Mouse (Mus musculus) G1E (cell line): ENCODE data around the gene Prss46. TPM values are rescaled to one million over a fixed set of nuclear protein-coding genes. Genes with fewer than 3 reads are reported as not detected.

Experiments
- ATAC-seq: 2 replicates; pipeline ENCODE4 v1.8.0; 2016; ENCODE audit warnings: mild to moderate bottlenecking; ENCODE audit not compliant: insufficient number of reproducible peaks, poor library complexity, low FRiP score, severe bottlenecking; ENCODE audit errors: extremely low read depth
- DNase-seq: peaks from one replicate; pipeline ENCODE4 v3.0.0; 2012; ENCODE audit warnings: low spot score
- H3K27me3 ChIP-seq: 2 replicates; pipeline ENCODE4 v1.6.1; 2012; ENCODE audit warnings: mild to moderate bottlenecking, low read length, inconsistent platforms; ENCODE audit not compliant: insufficient read depth
- H3K36me3 ChIP-seq: replicated peaks from 2 replicates; pipeline ENCODE3; 2012; ENCODE audit warnings: mild to moderate bottlenecking, inconsistent platforms
- H3K4me1 ChIP-seq: 2 replicates; pipeline ENCODE4 v1.6.1; 2012; ENCODE audit warnings: low read depth, low read length, inconsistent platforms, mixed read lengths; ENCODE audit not compliant: insufficient read depth
- H3K4me3 ChIP-seq: 2 replicates; pipeline ENCODE4 v1.5.1; 2012; ENCODE audit warnings: low read depth, mild to moderate bottlenecking, inconsistent platforms, low read length, moderate library complexity, mixed read lengths
- H3K9me3 ChIP-seq: replicated peaks from 2 replicates; pipeline ENCODE4 v1.6.1; 2012; ENCODE audit warnings: inconsistent platforms
- CTCF ChIP-seq: IDR thresholded peaks from 2 replicates; pipeline ENCODE4 v1.5.1; 2012; ENCODE audit warnings: low read depth, low read length, inconsistent platforms, mixed read lengths
- GATA1 ChIP-seq: IDR thresholded peaks from 2 replicates; pipeline ENCODE4 v1.6.1; 2012; ENCODE audit warnings: borderline replicate concordance, low read length, inconsistent platforms, mixed read lengths
- GATA2 ChIP-seq: IDR thresholded peaks from 2 replicates; pipeline ENCODE4 v1.6.1; 2012; ENCODE audit warnings: low read depth, low read length, inconsistent platforms, borderline replicate concordance
- POLR2AphosphoS5 ChIP-seq: IDR thresholded peaks from 2 replicates; pipeline ENCODE4 v1.6.1; 2012; ENCODE audit warnings: low read depth, low read length, inconsistent platforms; ENCODE audit not compliant: insufficient replicate concordance
- TAL1 ChIP-seq: conservative IDR thresholded peaks from 2 replicates; pipeline ENCODE4 v1.6.1; 2012; ENCODE audit warnings: low read depth, low read length, inconsistent platforms, mixed read lengths
- polyA plus RNA-seq: library from polyadenylated mRNA; stranded (reverse); fragments of >175 nt; gene quantifications from 2 replicates; pipeline ENCODE4 v1.2.3, GENCODE M21; 2012
- total RNA-seq, 2 experiments: library from RNA; stranded (forward) in 1 of 2; stranded (reverse) in 1 of 2; fragments of 200-1000 nt in 1 of 2; fragments of >200 nt in 1 of 2; fragmentation: Nextera tagmentation in 1 of 2; gene quantifications; 2 replicates each; pipeline ENCODE4 v1.2.3; 2014 to 2017

The Prss46 gene
- total and polyA plus RNA-seq, 3 experiments: not detected

GRCm38 (mm10) chr9:110875288-110875695 lies 31.0 kb downstream of the Prss46 start:
- Histone ChIP-seq H3K27me3 (peaks cover 32% of the 10 kb centered on the region), H3K36me3 (no peaks in the 10 kb centered on the region), H3K9me3 (no peaks in the 10 kb centered on the region), H3K4me1 (no peaks in the 10 kb centered on the region), H3K4me3 (no peak overlapping the region)
- TF ChIP-seq TAL1: no peak
- no peak for TF ChIP-seq GATA1
- no peak for TF ChIP-seq POLR2AphosphoS5
- TF ChIP-seq CTCF: no peak
- TF ChIP-seq GATA2: no peak
- DNase-seq (no peak), ATAC-seq (no peak)

GRCm38 (mm10) chr9:110877353-110877752 lies 33.0 kb downstream of the Prss46 start:
- Histone ChIP-seq H3K4me1 (no peaks in the 10 kb centered on the region), H3K27me3 (peaks cover 32% of the 10 kb centered on the region), H3K36me3 (no peaks in the 10 kb centered on the region), H3K9me3 (no peaks in the 10 kb centered on the region), H3K4me3 (no peak overlapping the region)
- DNase-seq: no peak
- ATAC-seq: no peak
- TF ChIP-seq TAL1 (no peak), CTCF (no peak), GATA1 (no peak), POLR2AphosphoS5 (no peak), GATA2 (no peak)

- H3K36me3 ChIP-seq: no peaks in the 10 kb centered on the region
- H3K4me3 ChIP-seq: no peak overlapping the region
- peaks cover 27% of the 10 kb centered on the region for H3K27me3 ChIP-seq
- DNase-seq (no peak), ATAC-seq (no peak)
- H3K4me1 ChIP-seq: no peaks in the 10 kb centered on the region
- TF ChIP-seq POLR2AphosphoS5: no peak
- no peak for TF ChIP-seq GATA1
- no peak for TF ChIP-seq CTCF
- TF ChIP-seq GATA2: no peak
- TF ChIP-seq TAL1: no peak
- H3K9me3 ChIP-seq: no peaks in the 10 kb centered on the region
Observed at GRCm38 (mm10) chr9:110877888-110878287, 33.6 kb downstream of the Prss46 start.

GRCm38 (mm10) chr9:110879191-110879920 lies 35.0 kb downstream of the Prss46 start, which contains the start of gene Als2cl:
Gene Als2cl, plus strand, starts transcription at chr9:110879870.
- ATAC-seq (no peak), DNase-seq (no peak)
- H3K4me1 ChIP-seq: no peaks in the 10 kb centered on the region
- no peak within 1 kb of the TSS for H3K4me3 ChIP-seq
- H3K27me3 ChIP-seq: peaks cover 20% of the 10 kb centered on the region
- no peak for TF ChIP-seq GATA1
- no peak for TF ChIP-seq POLR2AphosphoS5
- no peak for TF ChIP-seq GATA2
- no peak for TF ChIP-seq TAL1
- no peak for TF ChIP-seq CTCF
- no peaks in the 10 kb centered on the region for H3K9me3 ChIP-seq
- H3K36me3 ChIP-seq: no peaks in the 10 kb centered on the region

GRCm38 (mm10) chr9:110879998-110880561 lies 35.8 kb downstream of the Prss46 start, which contains the start of gene Tmie:
Gene Tmie, minus strand, starts transcription at chr9:110880113.
- Histone ChIP-seq H3K4me3 (no peak within 1 kb of the TSS), H3K9me3 (no peaks in the 10 kb centered on the region), H3K36me3 (no peaks in the 10 kb centered on the region), H3K4me1 (no peaks in the 10 kb centered on the region), H3K27me3 (peaks cover 23% of the 10 kb centered on the region)
- ATAC-seq (no peak), DNase-seq (no peak)
- TF ChIP-seq GATA1 (no peak), TAL1 (no peak), CTCF (no peak), POLR2AphosphoS5 (no peak), GATA2 (no peak)

- Histone ChIP-seq H3K9me3 (no peaks in the 10 kb centered on the region), H3K4me3 (no peak overlapping the region), H3K36me3 (no peaks in the 10 kb centered on the region), H3K4me1 (no peaks in the 10 kb centered on the region), H3K27me3 (peaks cover 23% of the 10 kb centered on the region)
- TF ChIP-seq POLR2AphosphoS5 (no peak), GATA1 (no peak), GATA2 (no peak), TAL1 (no peak), CTCF (no peak)
- ATAC-seq (no peak), DNase-seq (no peak)
Observed at GRCm38 (mm10) chr9:110880772-110881171, 36.5 kb downstream of the Prss46 start.

GRCm38 (mm10) chr9:110881953-110882352 lies 37.6 kb downstream of the Prss46 start:
- no peak overlapping the region for H3K4me3 ChIP-seq
- H3K9me3 ChIP-seq: no peaks in the 10 kb centered on the region
- TF ChIP-seq GATA1 (no peak), GATA2 (no peak), CTCF (no peak)
- no peaks in the 10 kb centered on the region for H3K36me3 ChIP-seq
- ATAC-seq: no peak
- DNase-seq: no peak
- no peaks in the 10 kb centered on the region for H3K4me1 ChIP-seq
- peaks cover 26% of the 10 kb centered on the region for H3K27me3 ChIP-seq
